Mouse (Mus musculus) NIH3T3 (cell line): Measurements from ENCODE around the gene Mark3.
A peak's percentile ranks its signal among the peaks of the same experiment; 100 is the strongest.

ENCODE experiments used
- DNase-seq: peaks from one replicate; pipeline ENCODE4 v3.0.0-alpha.2; 2012; ENCODE audit warnings: low read depth

Mark3 gene

GRCm38 (mm10) chr12:111675797-111676580 lies 101.7 kb downstream of the Mark3 start:
- no peak for DNase-seq

GRCm38 (mm10) chr12:111677421-111677820 lies 103.1 kb downstream of the Mark3 start:
- peak; percentile 77 for DNase-seq

- DNase-seq: peak; percentile 97
Observed at GRCm38 (mm10) chr12:111677882-111678669, 103.8 kb downstream of the Mark3 start, which contains the start of gene Trmt61a. Gene Trmt61a, plus strand, starts transcription at chr12:111678105.

GRCm38 (mm10) chr12:111678670-111678933 lies 104.3 kb downstream of the Mark3 start:
- DNase-seq: no peak

GRCm38 (mm10) chr12:111678997-111679396 lies 104.7 kb downstream of the Mark3 start:
- peak; percentile 42 for DNase-seq

- no peak for DNase-seq
Observed at GRCm38 (mm10) chr12:111680661-111681060, 106.3 kb downstream of the Mark3 start.

- DNase-seq: no peak
Observed at GRCm38 (mm10) chr12:111681305-111681704, 107.0 kb downstream of the Mark3 start.

GRCm38 (mm10) chr12:111682003-111682402 lies 107.7 kb downstream of the Mark3 start:
- DNase-seq: no peak

GRCm38 (mm10) chr12:111682806-111683205 lies 108.5 kb downstream of the Mark3 start:
- DNase-seq: peak; percentile 71

GRCm38 (mm10) chr12:111686390-111686789 lies 112.1 kb downstream of the Mark3 start:
- no peak for DNase-seq

GRCm38 (mm10) chr12:111687350-111688068 lies 113.2 kb downstream of the Mark3 start:
- DNase-seq: peak; percentile 73

- DNase-seq: no peak
Observed at GRCm38 (mm10) chr12:111688069-111688428, 113.7 kb downstream of the Mark3 start.

- DNase-seq: no peak
Observed at GRCm38 (mm10) chr12:111689426-111689825, 115.1 kb downstream of the Mark3 start.

GRCm38 (mm10) chr12:111691346-111691872 lies 117.1 kb downstream of the Mark3 start:
- peak; percentile 54 for DNase-seq

- no peak for DNase-seq
Observed at GRCm38 (mm10) chr12:111692899-111693298, 118.6 kb downstream of the Mark3 start.

- no peak for DNase-seq
Observed at GRCm38 (mm10) chr12:111693341-111694270, 119.3 kb downstream of the Mark3 start.

GRCm38 (mm10) chr12:111694271-111694781 lies 120.0 kb downstream of the Mark3 start:
- no peak for DNase-seq

GRCm38 (mm10) chr12:111694880-111695804 lies 120.8 kb downstream of the Mark3 start:
- DNase-seq: no peak

- DNase-seq: peak; percentile 86
Observed at GRCm38 (mm10) chr12:111696239-111696638, 121.9 kb downstream of the Mark3 start.

- DNase-seq: peak; percentile 27
Observed at GRCm38 (mm10) chr12:111697708-111698107, 123.4 kb downstream of the Mark3 start.
